ENCODE assay signal across 8 mouse cellular contexts in the genomic region with DNA sequence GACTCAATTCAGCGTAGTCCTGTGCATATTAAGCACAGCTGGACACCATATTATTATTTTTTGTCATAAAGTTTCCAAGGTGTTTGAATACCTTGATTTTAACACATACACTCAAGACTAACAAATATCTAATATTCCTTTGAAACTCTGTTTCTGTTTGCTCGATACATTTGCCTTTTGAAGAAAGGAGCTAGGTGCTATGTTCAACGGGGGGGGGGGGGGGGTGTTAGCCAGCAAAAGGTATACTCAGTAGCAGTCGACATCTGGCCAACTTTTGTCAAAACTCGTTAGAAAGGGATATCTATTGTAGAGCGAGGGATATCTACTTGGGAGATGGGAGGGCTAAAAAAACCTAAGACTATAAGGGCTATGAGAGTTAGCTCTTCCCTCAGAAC. TPM values are rescaled to one million over a fixed set of nuclear protein-coding genes. Genes with fewer than 3 reads are reported as not detected.
DNase-seq lines count a peak whose midpoint lies in the region; ATAC-seq and TF ChIP-seq lines count a peak whose summit lies in the region.

No protein-coding gene starts in this region.

- H3K9ac ChIP-seq in embryonic facial prominence, embryonic 15.5 days, result peak overlapping the region; percentile 66; the same call in 1 of the 2 replicates
- peak overlapping the region; percentile 96 for H3K9ac ChIP-seq in neural tube, embryonic 15.5 days (replicated peaks)

- no peaks in the 10 kb centered on the region for H3K27me3 ChIP-seq in embryonic facial prominence, embryonic 15.5 days
- peaks cover 16% of the 10 kb centered on the region for H3K27me3 ChIP-seq in limb, embryonic 10.5 days (ENCODE audit: low read depth, poor library complexity, severe bottlenecking)
- H3K27me3 ChIP-seq in neural tube, embryonic 15.5 days (replicated peaks), result peaks cover 14% of the 10 kb centered on the region

- H3K4me1 ChIP-seq in lung, adult 2 months (ENCODE audit: control insufficient read depth, insufficient read depth, low read length), result peaks cover 22% of the 10 kb centered on the region
- H3K4me1 ChIP-seq in embryonic facial prominence, embryonic 15.5 days, result peaks cover 72% of the 10 kb centered on the region
- peaks cover 70% of the 10 kb centered on the region for H3K4me1 ChIP-seq in limb, embryonic 10.5 days
- H3K4me1 ChIP-seq in neural tube, embryonic 15.5 days, result peaks cover 63% of the 10 kb centered on the region

- H3K27ac ChIP-seq in embryonic facial prominence, embryonic 15.5 days (replicated peaks), result peak overlapping the region; percentile 89; the same call in 1 of the 2 replicates
- peak overlapping the region; percentile 95 for H3K27ac ChIP-seq in limb, embryonic 10.5 days
- peak overlapping the region; percentile 97 for H3K27ac ChIP-seq in neural tube, embryonic 15.5 days (replicated peaks)

- TF ChIP-seq POLR2A in lung, adult 2 months (IDR thresholded peaks at IDR 0.05; ENCODE audit: borderline replicate concordance, extremely low read depth, low read depth, low read length), result no peak

- peak overlapping the region; percentile 69 for H3K4me2 ChIP-seq in embryonic facial prominence, embryonic 15.5 days (replicated peaks)
- peak overlapping the region; percentile 67 for H3K4me2 ChIP-seq in neural tube, embryonic 15.5 days

- 4% methylated on average over 6 of the region's 6 CpGs for WGBS in lung, adult 2 months
- 18% methylated on average over 6 of the region's 6 CpGs for WGBS in embryonic facial prominence, embryonic 15.5 days
- 26% methylated on average over 6 of the region's 6 CpGs for WGBS in limb, embryonic 10.5 days
- WGBS in neural tube, embryonic 15.5 days, result 18% methylated on average over 6 of the region's 6 CpGs

- ATAC-seq in embryonic facial prominence, embryonic 15.5 days (ENCODE audit: insufficient number of reproducible peaks, low FRiP score, low TSS enrichment, low read depth), result no peak
- no peak; the same call in 1 of the 2 replicates for ATAC-seq in neural tube, embryonic 15.5 days (ENCODE audit: low FRiP score)

- no peaks in the 10 kb centered on the region for H3K9me3 ChIP-seq in embryonic facial prominence, embryonic 15.5 days (replicated peaks)
- no peaks in the 10 kb centered on the region for H3K9me3 ChIP-seq in limb, embryonic 10.5 days (replicated peaks)
- H3K9me3 ChIP-seq in neural tube, embryonic 15.5 days (replicated peaks), result no peaks in the 10 kb centered on the region

- peaks cover 9% of the 10 kb centered on the region; the same call in 1 of the 2 replicates for H3K36me3 ChIP-seq in embryonic facial prominence, embryonic 15.5 days
- peaks cover 12% of the 10 kb centered on the region for H3K36me3 ChIP-seq in limb, embryonic 10.5 days
- no peaks in the 10 kb centered on the region for H3K36me3 ChIP-seq in neural tube, embryonic 15.5 days

- H3K4me3 ChIP-seq in lung, adult 2 months (replicated peaks; ENCODE audit: extremely low read depth, low read depth, low read length), result peak overlapping the region; percentile 90
- peak overlapping the region; percentile 65 for H3K4me3 ChIP-seq in embryonic facial prominence, embryonic 15.5 days (replicated peaks)
- H3K4me3 ChIP-seq in limb, embryonic 10.5 days, result peak overlapping the region; percentile 82
- H3K4me3 ChIP-seq in neural tube, embryonic 15.5 days (replicated peaks), result peak overlapping the region; percentile 92

- DNase-seq in lung, adult 2 months, result no peak
- no peak for DNase-seq in lung, postnatal 36 days
- no peak for DNase-seq in limb, embryonic 10.5 days (ENCODE audit: low spot score)
- DNase-seq in adrenal gland, adult 8-10 months, result no peak
- DNase-seq in thymus, postnatal 10 days (ENCODE audit: low spot score in 2 of 2), result no peak
- no peak for DNase-seq in spleen, postnatal 36 days (ENCODE audit: low spot score in 2 of 2)

- no peak for TF ChIP-seq CTCF in lung, adult 2 months (IDR thresholded peaks at IDR 0.05; ENCODE audit: insufficient read depth, low read length)

RNA-seq across cellular contexts. Expression of a gene that starts 6.4 kb away (rescaled TPM):
- polyA plus RNA-seq in lung, adult 2 months (2012; rRNA removed), result 168 and 359 TPM in 2 replicates
- 870 and 880 TPM in 2 replicates for polyA plus RNA-seq in embryonic facial prominence, embryonic 15.5 days (2015; fragmentation: Nextera tagmentation; extraction: Ambion mirVana)
- 252 and 286 TPM in 2 replicates for polyA plus RNA-seq in limb, embryonic 10.5 days (2016; fragmentation: Nextera tagmentation; extraction: Ambion mirVana)
- polyA plus RNA-seq in neural tube, embryonic 15.5 days (2015; fragmentation: Nextera tagmentation; extraction: Ambion mirVana), result 230 and 300 TPM in 2 replicates
- 100 to 1,000 TPM; 153 to 277 (median 212) TPM for total RNA-seq in adrenal gland, adult 8-10 months (2022)
